Mouse (Mus musculus): ENCODE results near the gene Tmem222.

Gene Tmem222

GRCm38 (mm10) chr4:133251214-133251613 lies 26.4 kb downstream of the Tmem222 start:
- no peak for DNase-seq (ENCODE audit: low spot score in 2 of 2)

GRCm38 (mm10) chr4:133250609-133251008 lies 27.0 kb downstream of the Tmem222 start:
- DNase-seq (ENCODE audit: low spot score in 2 of 2), result peak; percentile 64 to 76

- no peak for DNase-seq (ENCODE audit: low spot score in 2 of 2)
Measured at GRCm38 (mm10) chr4:133247806-133248449, 29.7 kb downstream of the Tmem222 start.

- DNase-seq (ENCODE audit: low spot score in 2 of 2), result no peak
Measured at GRCm38 (mm10) chr4:133247072-133247471, 30.5 kb downstream of the Tmem222 start.

GRCm38 (mm10) chr4:133244289-133244688 lies 33.3 kb downstream of the Tmem222 start:
- no peak for DNase-seq (ENCODE audit: low spot score in 2 of 2)

GRCm38 (mm10) chr4:133243538-133243937 lies 34.1 kb downstream of the Tmem222 start:
- DNase-seq (ENCODE audit: low spot score in 2 of 2), result no peak

- no peak for DNase-seq (ENCODE audit: low spot score in 2 of 2)
Measured at GRCm38 (mm10) chr4:133242710-133243109, 34.9 kb downstream of the Tmem222 start.

- no peak for DNase-seq (ENCODE audit: low spot score in 2 of 2)
Measured at GRCm38 (mm10) chr4:133241910-133242309, 35.7 kb downstream of the Tmem222 start.

- DNase-seq (ENCODE audit: low spot score in 2 of 2), result peak; percentile 81 to 82
Measured at GRCm38 (mm10) chr4:133240934-133241908, 36.4 kb downstream of the Tmem222 start.

GRCm38 (mm10) chr4:133240490-133240921 lies 37.1 kb downstream of the Tmem222 start, which contains the start of gene Map3k6:
TSS of gene Map3k6 (plus strand) at chr4:133240818.
- peak in 1 of 2 experiments; percentile 30 for DNase-seq (ENCODE audit: low spot score in 2 of 2)

GRCm38 (mm10) chr4:133237911-133238310 lies 39.7 kb downstream of the Tmem222 start:
- DNase-seq (ENCODE audit: low spot score in 2 of 2), result no peak

GRCm38 (mm10) chr4:133235415-133235814 lies 42.2 kb downstream of the Tmem222 start:
- DNase-seq (ENCODE audit: low spot score in 2 of 2), result no peak

- no peak for DNase-seq (ENCODE audit: low spot score in 2 of 2)
Measured at GRCm38 (mm10) chr4:133234771-133235170, 42.8 kb downstream of the Tmem222 start.

GRCm38 (mm10) chr4:133233285-133233976 lies 44.2 kb downstream of the Tmem222 start:
- DNase-seq (ENCODE audit: low spot score in 2 of 2), result no peak

GRCm38 (mm10) chr4:133229582-133229981 lies 48.0 kb downstream of the Tmem222 start:
- DNase-seq (ENCODE audit: low spot score in 2 of 2), result no peak

- DNase-seq (ENCODE audit: low spot score in 2 of 2), result no peak
Measured at GRCm38 (mm10) chr4:133227636-133228035, 50.0 kb downstream of the Tmem222 start.

GRCm38 (mm10) chr4:133226073-133226472 lies 51.5 kb downstream of the Tmem222 start:
- no peak for DNase-seq (ENCODE audit: low spot score in 2 of 2)

GRCm38 (mm10) chr4:133223875-133224274 lies 53.7 kb downstream of the Tmem222 start:
- DNase-seq (ENCODE audit: low spot score in 2 of 2), result no peak

GRCm38 (mm10) chr4:133221701-133222100 lies 55.9 kb downstream of the Tmem222 start:
- no peak for DNase-seq (ENCODE audit: low spot score in 2 of 2)

GRCm38 (mm10) chr4:133220656-133221055 lies 56.9 kb downstream of the Tmem222 start:
- DNase-seq (ENCODE audit: low spot score in 2 of 2), result no peak

GRCm38 (mm10) chr4:133218745-133219144 lies 58.8 kb downstream of the Tmem222 start:
- no peak for DNase-seq (ENCODE audit: low spot score in 2 of 2)

- DNase-seq (ENCODE audit: low spot score in 2 of 2), result no peak
Measured at GRCm38 (mm10) chr4:133217641-133218040, 60.0 kb downstream of the Tmem222 start.

Measured in right cerebral cortex, postnatal 36 days (tissue).